Mouse (Mus musculus): ENCODE data around the gene Gm18336.
"Not testable (repeated sequence)": the region's sequence is repeated elsewhere in the genome, so short reads cannot be mapped to it uniquely, and the experiment has no call there.

Gene Gm18336

GRCm38 (mm10) chrX:73398636-73399035 lies at the start of gene Gm18336:
TSS of gene Gm18336 (minus strand) at chrX:73398736.
- H3K27me3 ChIP-seq (ENCODE audit: insufficient read depth, low read length); H3K4me3 ChIP-seq (replicated peaks; ENCODE audit: low read length); H3K9me3 ChIP-seq (ENCODE audit: low read length); H3K4me1 ChIP-seq (replicated peaks; ENCODE audit: low read depth, low read length); H3K36me3 ChIP-seq (ENCODE audit: insufficient read depth, low read length): not testable (repeated sequence)

DNA sequence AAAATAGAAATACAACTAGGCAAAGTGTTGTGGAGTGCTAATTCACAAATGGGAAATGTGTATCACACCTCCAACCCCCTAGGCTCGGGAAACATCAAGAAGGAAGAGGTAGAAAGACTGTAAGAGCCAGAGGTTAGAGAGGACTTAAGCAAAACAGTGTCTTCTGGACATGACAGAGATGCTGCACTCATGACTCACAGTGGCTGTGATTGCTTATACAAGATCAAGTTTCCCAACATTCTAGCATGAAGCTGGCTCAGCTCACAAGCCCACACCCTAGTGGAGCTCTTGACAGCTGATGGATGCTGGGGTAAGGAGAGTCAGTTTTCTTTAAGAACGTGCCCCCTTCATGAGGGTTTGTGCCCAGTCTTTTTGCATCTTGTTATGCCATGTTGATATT lies 42.9 kb upstream of the Gm18336 start:
- no peak overlapping the region for H3K4me3 ChIP-seq (replicated peaks; ENCODE audit: low read length)
- TF ChIP-seq POU5F1 (IDR thresholded peaks at IDR 0.05; ENCODE audit: borderline replicate concordance, low read length) (no peak), NANOG (IDR thresholded peaks at IDR 0.05; ENCODE audit: borderline replicate concordance, low read length) (no peak), CTCF (conservative IDR thresholded peaks at IDR 0.05; ENCODE audit: low read length) (no peak)
- no peaks in the 10 kb centered on the region for H3K9me3 ChIP-seq (ENCODE audit: low read length)
- peaks cover 31% of the 10 kb centered on the region for H3K36me3 ChIP-seq (ENCODE audit: insufficient read depth, low read length)
- no peaks in the 10 kb centered on the region for H3K4me1 ChIP-seq (replicated peaks; ENCODE audit: low read depth, low read length)
- no peaks in the 10 kb centered on the region for H3K27me3 ChIP-seq (ENCODE audit: insufficient read depth, low read length)

DNA sequence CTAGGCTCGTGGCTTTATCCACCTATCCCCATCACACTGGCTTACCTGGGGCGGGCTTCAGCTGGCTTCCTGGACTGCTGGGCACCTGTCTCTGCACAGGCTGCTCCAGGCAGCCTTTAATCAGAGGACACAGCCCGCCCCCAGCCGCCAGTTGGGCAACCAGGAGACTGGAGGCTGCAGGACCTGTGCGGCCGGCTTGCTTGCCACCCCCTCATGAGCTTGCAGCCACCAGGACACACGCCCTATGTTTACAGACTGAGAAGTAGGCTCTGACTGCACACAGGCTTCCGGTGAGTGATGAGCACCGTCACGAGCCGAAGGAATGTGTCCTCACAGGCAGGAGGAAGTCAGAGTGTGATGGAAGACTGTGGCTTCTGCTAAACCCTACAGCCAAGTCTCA lies 36.7 kb upstream of the Gm18336 start, which contains the start of gene Trex2:
Trex2 (minus strand) TSS at position 93 of the 400 bp plus-strand sequence.
- no peak for TF ChIP-seq CTCF (conservative IDR thresholded peaks at IDR 0.05; ENCODE audit: low read length)
- no peak for TF ChIP-seq NANOG (IDR thresholded peaks at IDR 0.05; ENCODE audit: borderline replicate concordance, low read length)
- TF ChIP-seq POU5F1 (IDR thresholded peaks at IDR 0.05; ENCODE audit: borderline replicate concordance, low read length): no peak
- no peaks in the 10 kb centered on the region for H3K9me3 ChIP-seq (ENCODE audit: low read length)

GRCm38 (mm10) chrX:73432850-73433249 lies 34.3 kb upstream of the Gm18336 start:
- no peak for TF ChIP-seq POU5F1 (IDR thresholded peaks at IDR 0.05; ENCODE audit: borderline replicate concordance, low read length)
- TF ChIP-seq NANOG (IDR thresholded peaks at IDR 0.05; ENCODE audit: borderline replicate concordance, low read length): no peak
- no peak for TF ChIP-seq CTCF (conservative IDR thresholded peaks at IDR 0.05; ENCODE audit: low read length)
- peaks cover 13% of the 10 kb centered on the region; the same call in 1 of the 2 replicates for H3K36me3 ChIP-seq (ENCODE audit: insufficient read depth, low read length)
- H3K27me3 ChIP-seq (ENCODE audit: insufficient read depth, low read length): peaks cover 7% of the 10 kb centered on the region; the same call in 1 of the 2 replicates
- no peaks in the 10 kb centered on the region for H3K9me3 ChIP-seq (ENCODE audit: low read length)
- H3K4me3 ChIP-seq (replicated peaks; ENCODE audit: low read length): no peak overlapping the region
- no peaks in the 10 kb centered on the region; the same call in 1 of the 2 replicates for H3K4me1 ChIP-seq (replicated peaks; ENCODE audit: low read depth, low read length)

More for the DNA sequence above, 36.7 kb upstream of the Gm18336 start, which contains the start of gene Trex2:
- Histone ChIP-seq H3K4me1 (replicated peaks; ENCODE audit: low read depth, low read length) (no peaks in the 10 kb centered on the region; the same call in 1 of the 2 replicates), H3K27me3 (ENCODE audit: insufficient read depth, low read length) (peaks cover 7% of the 10 kb centered on the region; the same call in 1 of the 2 replicates), H3K4me3 (replicated peaks; ENCODE audit: low read length) (peak within 1 kb of the TSS; percentile 35; the same call in 1 of the 2 replicates), H3K36me3 (ENCODE audit: insufficient read depth, low read length) (peaks cover 17% of the 10 kb centered on the region; the same call in 1 of the 2 replicates)

DNA sequence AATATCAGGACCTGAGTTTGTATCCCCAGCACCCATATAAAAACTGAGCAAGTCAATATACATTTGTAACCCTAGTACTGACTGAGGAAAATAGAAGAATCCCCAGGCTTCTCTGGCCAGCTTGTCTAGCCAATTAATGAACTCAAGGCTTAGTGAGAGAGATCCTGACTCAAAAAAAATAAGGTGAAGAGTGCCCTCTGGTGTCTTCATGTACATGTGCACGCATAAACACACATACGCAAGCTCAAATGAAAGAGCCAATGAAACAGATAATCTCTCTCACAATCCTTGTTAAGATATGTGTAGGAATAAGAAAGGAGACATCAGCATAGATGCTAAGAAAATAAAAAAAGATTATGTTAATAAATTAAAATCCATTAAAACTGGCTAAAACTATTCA lies 31.5 kb upstream of the Gm18336 start:
- Histone ChIP-seq H3K9me3 (ENCODE audit: low read length) (no peaks in the 10 kb centered on the region), H3K27me3 (ENCODE audit: insufficient read depth, low read length) (peaks cover 7% of the 10 kb centered on the region; the same call in 1 of the 2 replicates), H3K36me3 (ENCODE audit: insufficient read depth, low read length) (no peaks in the 10 kb centered on the region), H3K4me3 (replicated peaks; ENCODE audit: low read length) (no peak overlapping the region), H3K4me1 (replicated peaks; ENCODE audit: low read depth, low read length) (no peaks in the 10 kb centered on the region; the same call in 1 of the 2 replicates)
- TF ChIP-seq POU5F1 (IDR thresholded peaks at IDR 0.05; ENCODE audit: borderline replicate concordance, low read length): no peak
- no peak; the same call in 1 of the 2 replicates for TF ChIP-seq CTCF (conservative IDR thresholded peaks at IDR 0.05; ENCODE audit: low read length)
- no peak for TF ChIP-seq NANOG (IDR thresholded peaks at IDR 0.05; ENCODE audit: borderline replicate concordance, low read length)

DNA sequence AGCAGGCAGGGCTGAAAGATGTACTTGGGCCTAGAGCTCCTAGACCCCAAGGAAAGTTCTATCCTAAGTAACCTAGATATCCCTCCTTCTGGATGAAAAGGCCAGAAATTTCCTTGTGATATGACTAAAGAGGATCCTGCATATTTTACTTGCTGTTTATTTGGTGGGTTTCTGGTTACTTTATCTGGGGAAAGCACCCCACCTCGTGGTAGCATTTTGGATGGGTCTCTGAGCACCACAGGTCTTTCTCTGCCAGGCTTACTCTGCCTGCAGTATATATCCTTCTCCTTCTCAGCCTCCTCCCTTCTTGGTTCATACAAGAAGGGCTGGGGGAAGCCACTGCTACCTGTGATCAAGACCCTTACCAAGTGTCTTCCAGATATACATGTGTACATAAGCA lies 14.2 kb upstream of the Gm18336 start:
- H3K4me1 ChIP-seq (replicated peaks; ENCODE audit: low read depth, low read length): peaks cover 4% of the 10 kb centered on the region; the same call in 1 of the 2 replicates
- H3K9me3 ChIP-seq (ENCODE audit: low read length): no peaks in the 10 kb centered on the region
- H3K4me3 ChIP-seq (replicated peaks; ENCODE audit: low read length): no peak overlapping the region
- TF ChIP-seq CTCF (conservative IDR thresholded peaks at IDR 0.05; ENCODE audit: low read length) (no peak), POU5F1 (IDR thresholded peaks at IDR 0.05; ENCODE audit: borderline replicate concordance, low read length) (no peak), NANOG (IDR thresholded peaks at IDR 0.05; ENCODE audit: borderline replicate concordance, low read length) (no peak)
- H3K27me3 ChIP-seq (ENCODE audit: insufficient read depth, low read length): peaks cover 22% of the 10 kb centered on the region
- H3K36me3 ChIP-seq (ENCODE audit: insufficient read depth, low read length): no peaks in the 10 kb centered on the region

DNA sequence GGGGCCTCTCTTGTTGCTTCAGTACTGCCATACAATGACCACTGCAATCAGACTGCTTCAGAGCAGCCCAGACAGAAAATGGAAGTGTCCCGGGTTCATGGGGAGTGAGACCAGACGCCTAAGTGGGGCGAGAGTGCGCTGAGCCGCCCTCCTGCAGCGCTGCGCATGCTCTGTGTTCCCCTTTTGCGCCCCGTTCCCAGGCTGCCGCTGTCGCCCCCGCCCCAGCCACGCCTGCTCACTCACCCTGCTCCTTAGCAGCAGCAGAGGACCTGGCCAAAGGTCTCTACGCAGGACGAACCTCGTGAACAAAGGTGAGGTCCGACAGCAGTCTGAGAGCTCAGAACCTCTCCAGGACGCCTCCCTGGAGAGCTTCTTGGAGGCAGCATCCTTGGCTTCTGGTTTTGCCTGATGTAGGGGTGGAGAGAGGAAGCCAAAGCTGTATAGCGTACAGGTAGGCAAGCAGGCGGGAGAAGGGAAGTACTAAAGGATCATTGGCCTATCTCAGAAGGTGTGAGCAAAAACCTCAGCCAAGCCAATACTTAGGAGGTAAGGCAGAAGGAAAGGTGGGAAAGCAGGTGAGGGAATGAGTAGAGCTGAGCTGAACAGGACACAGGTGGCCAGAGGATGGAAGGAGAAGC lies 12.5 kb upstream of the Gm18336 start, which contains the start of gene Zfp92:
Zfp92 (plus strand) TSS at position 217 of the 638 bp plus-strand sequence.
- TF ChIP-seq POU5F1 (IDR thresholded peaks at IDR 0.05; ENCODE audit: borderline replicate concordance, low read length) (no peak), CTCF (conservative IDR thresholded peaks at IDR 0.05; ENCODE audit: low read length) (no peak), NANOG (IDR thresholded peaks at IDR 0.05; ENCODE audit: borderline replicate concordance, low read length) (no peak)
- no peaks in the 10 kb centered on the region for H3K36me3 ChIP-seq (ENCODE audit: insufficient read depth, low read length)
- peak within 1 kb of the TSS; percentile 23; the same call in 1 of the 2 replicates for H3K4me3 ChIP-seq (replicated peaks; ENCODE audit: low read length)
- no peaks in the 10 kb centered on the region for H3K9me3 ChIP-seq (ENCODE audit: low read length)
- H3K4me1 ChIP-seq (replicated peaks; ENCODE audit: low read depth, low read length): peaks cover 4% of the 10 kb centered on the region; the same call in 1 of the 2 replicates
- peaks cover 22% of the 10 kb centered on the region for H3K27me3 ChIP-seq (ENCODE audit: insufficient read depth, low read length)

DNA sequence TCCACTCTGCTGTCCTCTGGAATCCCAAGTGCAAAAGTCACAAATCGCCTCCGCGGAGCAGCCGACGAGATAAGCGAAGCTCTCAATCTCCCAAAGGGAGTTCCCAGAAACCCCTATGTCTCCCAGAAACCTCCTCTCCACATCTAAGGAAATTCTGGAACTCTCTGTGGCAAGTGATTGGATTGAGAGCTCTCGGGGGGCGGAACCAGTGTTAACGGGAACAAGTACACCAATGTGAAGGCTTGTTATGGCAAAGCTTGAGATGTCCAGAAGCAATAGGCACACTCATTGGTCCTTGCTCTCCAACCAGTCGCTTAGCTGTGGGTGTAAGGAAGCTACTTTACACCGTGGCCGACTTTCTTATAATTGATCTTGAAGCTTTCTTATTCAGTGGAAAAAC lies 3.1 kb upstream of the Gm18336 start:
- Histone ChIP-seq H3K36me3 (ENCODE audit: insufficient read depth, low read length) (no peaks in the 10 kb centered on the region), H3K4me3 (replicated peaks; ENCODE audit: low read length) (peak overlapping the region; percentile 46), H3K27me3 (ENCODE audit: insufficient read depth, low read length) (no peaks in the 10 kb centered on the region), H3K9me3 (ENCODE audit: low read length) (no peaks in the 10 kb centered on the region), H3K4me1 (replicated peaks; ENCODE audit: low read depth, low read length) (no peaks in the 10 kb centered on the region)
- TF ChIP-seq POU5F1 (IDR thresholded peaks at IDR 0.05; ENCODE audit: borderline replicate concordance, low read length): no peak
- TF ChIP-seq CTCF (conservative IDR thresholded peaks at IDR 0.05; ENCODE audit: low read length): no peak
- no peak for TF ChIP-seq NANOG (IDR thresholded peaks at IDR 0.05; ENCODE audit: borderline replicate concordance, low read length)

Data from E14TG2a.4 (cell line).